Comparison of ENCODE assay signal across 23 mouse cellular contexts in genomic region chr14:80374290-80374689, GRCm38 (mm10).
A peak's percentile ranks its signal among the peaks of the same experiment; 100 is the strongest.
DNase-seq lines count a peak whose midpoint lies in the region; TF ChIP-seq lines count a peak whose summit lies in the region.
"Had no signal": no experiment of that assay in that cellular context is flagged by ENCODE, and none has a peak within 500 bp of the region (broad histone marks: within the 10 kb centered on the region; RNA-seq: fewer than 3 reads in every experiment).

No protein-coding gene starts in this region.

- no peak overlapping the region for H3K4me3 ChIP-seq in gastrocnemius, adult 2 months
- H3K4me3 ChIP-seq: heart, embryonic 10.5 days; hindbrain, embryonic 10.5 days; intestine, embryonic 15.5 days; limb, embryonic 13.5 days; liver, embryonic 12.5 days; midbrain, embryonic 10.5 days; myocyte; neural tube, embryonic 13.5 days had no signal

- no peak overlapping the region for H3K27ac ChIP-seq in gastrocnemius, adult 2 months
- H3K27ac ChIP-seq: heart, embryonic 10.5 days; hindbrain, embryonic 10.5 days; intestine, embryonic 15.5 days; limb, embryonic 13.5 days; liver, embryonic 12.5 days; midbrain, embryonic 10.5 days; neural tube, embryonic 13.5 days had no signal

- TF ChIP-seq CTCF in gastrocnemius, adult 2 months (IDR thresholded peaks at IDR 0.05): no peak

- intact Hi-C loops in gastrocnemius, adult 2 months (cut with DNase I): no loop called here
- intact Hi-C loops in gastrocnemius, postnatal 36 days (cut with DNase I): no loop called here

- peak; percentile 28 to 63 for DNase-seq in cerebellum, postnatal 14 days
- no peak for DNase-seq in cerebellum, adult 8-10 months
- DNase-seq in gastrocnemius, adult 2 months: peak; percentile 17
- no peak for DNase-seq in gastrocnemius, postnatal 36 days
- peak; percentile 35 to 42 for DNase-seq in right cerebral cortex, postnatal 10 days (ENCODE audit: low spot score in 2 of 2)
- DNase-seq in right cerebral cortex, postnatal 14 days: no peak
- DNase-seq in embryo, embryonic 11 days: no peak
- DNase-seq: adrenal gland, postnatal 25 days; cerebellum, adult 9-10 months; kidney, adult 8-10 months; kidney, postnatal 14 days; lung, adult 18-20 months; lung, postnatal 10 days; retina, postnatal 1 day; thymus, adult 2 months had no signal

Comparison
In these comparisons a context has a peak if more than half of its experiments do, and no peak if none do; other contexts are left out.
1. DNase-seq: peak in cerebellum, postnatal 14 days (2 of 2), gastrocnemius, adult 2 months (single experiment) and right cerebral cortex, postnatal 10 days (2 of 2); none in cerebellum, adult 8-10 months (single experiment), gastrocnemius, postnatal 36 days (0 of 2), right cerebral cortex, postnatal 14 days (single experiment) and embryo, embryonic 11 days (single experiment).